Comparison of ENCODE assay signal across 8 mouse cellular contexts in genomic region chr10:79926491-79927323, GRCm38 (mm10). TPM values are rescaled to one million over a fixed set of nuclear protein-coding genes. Genes with fewer than 3 reads are reported as not detected.
DNase-seq lines count a peak whose midpoint lies in the region; ATAC-seq lines count a peak whose summit lies in the region.

Arid3a (plus strand) TSS chr10:79927043.

- H3K9me3 ChIP-seq in hindbrain, embryonic 14.5 days (ENCODE audit: control insufficient read depth, low read length), result no peaks in the 10 kb centered on the region

- peaks cover 18% of the 10 kb centered on the region for H3K4me1 ChIP-seq in hindbrain, embryonic 14.5 days (replicated peaks; ENCODE audit: control insufficient read depth, insufficient read depth, low read length)

- peak; percentile 89 for DNase-seq in T-cell, adult 2 months (ENCODE audit: low spot score)
- peak; percentile 91 to 95 for DNase-seq in cerebellum, postnatal 25 days
- DNase-seq in frontal cortex, postnatal 25 days (ENCODE audit: low spot score in 2 of 2), result peak; percentile 64 to 71
- peak; percentile 93 for DNase-seq in hindbrain, embryonic 14.5 days (ENCODE audit: low spot score)
- peak; percentile 87 to 89 for DNase-seq in layer of hippocampus, postnatal 36 days
- peak; percentile 91 for DNase-seq in lung, postnatal 25 days (ENCODE audit: low spot score)
- DNase-seq in retina, adult 2 months (ENCODE audit: low read depth, low spot score), result peak; percentile 80
- peak; percentile 92 for DNase-seq in thymus, postnatal 25 days

- peak; percentile 78 for ATAC-seq in hindbrain, embryonic 14.5 days (ENCODE audit: low FRiP score)

- H3K9ac ChIP-seq in hindbrain, embryonic 14.5 days, result peak within 1 kb of the TSS; percentile 84

- H3K4me2 ChIP-seq in hindbrain, embryonic 14.5 days (replicated peaks), result peak within 1 kb of the TSS; percentile 81

- H3K27me3 ChIP-seq in hindbrain, embryonic 14.5 days (ENCODE audit: control insufficient read depth, insufficient read depth, low read length), result peaks cover 20% of the 10 kb centered on the region

- peaks cover 7% of the 10 kb centered on the region for H3K36me3 ChIP-seq in hindbrain, embryonic 14.5 days (replicated peaks; ENCODE audit: control insufficient read depth, insufficient read depth)

- peak within 1 kb of the TSS; percentile 86 for H3K4me3 ChIP-seq in hindbrain, embryonic 14.5 days (replicated peaks; ENCODE audit: low read length)

- H3K27ac ChIP-seq in hindbrain, embryonic 14.5 days, result peak within 1 kb of the TSS; percentile 91

- WGBS in hindbrain, embryonic 14.5 days, result under 1% methylated on average over 63 of the region's 63 CpGs

RNA-seq across cellular contexts. Expression of gene Arid3a, which starts in this region (rescaled TPM):
- 3.4 and 3.8 TPM in 2 replicates for polyA plus RNA-seq in hindbrain, embryonic 14.5 days (2014; fragmentation: Nextera tagmentation; extraction: Ambion mirVana)
- 1 to 10 TPM; 4.8 to 5.1 TPM for total RNA-seq in layer of hippocampus, postnatal 36 days (2021)

Comparison
In these comparisons a context has a peak if more than half of its experiments do, and no peak if none do; other contexts are left out.
1. Peak in every context shown above with its lines: DNase-seq, ATAC-seq, H3K4me3 ChIP-seq and H3K27ac ChIP-seq.